Mouse (Mus musculus): ENCODE results near the gene Tet1. TPM values are rescaled to one million over a fixed set of nuclear protein-coding genes. Genes with fewer than 3 reads are reported as not detected.
"Not testable (repeated sequence)": the region's sequence is repeated elsewhere in the genome, so short reads cannot be mapped to it uniquely, and the experiment has no call there.

Tet1 gene
- polyA plus RNA-seq, 1 experiment from 2014 or later, result 14.5 TPM

DNA sequence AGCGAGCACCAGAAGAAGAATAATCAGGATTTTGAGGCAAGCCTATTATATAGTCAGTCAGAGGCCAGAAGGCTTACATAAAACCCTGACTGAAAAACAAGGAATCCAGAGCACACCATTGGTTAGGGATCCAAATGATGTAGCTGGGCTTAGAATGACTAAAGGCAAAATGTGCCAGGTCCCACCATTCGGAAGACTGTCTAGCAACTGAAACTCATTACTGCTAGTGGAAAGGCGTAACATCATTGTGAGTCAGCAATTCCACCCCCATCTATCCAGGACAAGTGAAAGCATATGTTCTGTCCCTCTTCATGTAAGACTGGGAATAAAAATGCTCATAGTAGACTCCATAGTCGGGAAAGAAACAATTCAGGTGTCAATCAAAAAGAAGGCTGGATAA, 57.8 kb downstream of the Tet1 start:
- no peak for DNase-seq (ENCODE audit: low spot score)

DNA sequence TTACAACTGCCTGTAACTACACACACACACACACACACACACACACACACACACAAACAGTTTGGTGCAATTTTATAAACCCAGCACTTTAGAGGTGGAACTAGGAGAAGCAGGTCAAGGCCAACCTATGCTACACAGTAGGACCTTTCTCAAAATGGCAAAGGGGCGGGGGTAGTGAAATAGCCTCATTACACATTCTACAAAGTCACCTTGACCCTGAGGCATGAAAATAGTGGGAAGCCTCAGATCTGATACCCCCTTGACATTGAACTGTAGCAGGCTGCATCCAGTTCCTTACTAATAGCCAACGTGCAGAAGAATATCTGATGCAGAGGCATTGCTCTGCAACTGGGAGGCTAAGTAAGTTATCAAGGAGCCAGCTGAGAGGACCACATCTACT, 60.0 kb downstream of the Tet1 start:
- no peak for DNase-seq (ENCODE audit: low spot score)

DNA sequence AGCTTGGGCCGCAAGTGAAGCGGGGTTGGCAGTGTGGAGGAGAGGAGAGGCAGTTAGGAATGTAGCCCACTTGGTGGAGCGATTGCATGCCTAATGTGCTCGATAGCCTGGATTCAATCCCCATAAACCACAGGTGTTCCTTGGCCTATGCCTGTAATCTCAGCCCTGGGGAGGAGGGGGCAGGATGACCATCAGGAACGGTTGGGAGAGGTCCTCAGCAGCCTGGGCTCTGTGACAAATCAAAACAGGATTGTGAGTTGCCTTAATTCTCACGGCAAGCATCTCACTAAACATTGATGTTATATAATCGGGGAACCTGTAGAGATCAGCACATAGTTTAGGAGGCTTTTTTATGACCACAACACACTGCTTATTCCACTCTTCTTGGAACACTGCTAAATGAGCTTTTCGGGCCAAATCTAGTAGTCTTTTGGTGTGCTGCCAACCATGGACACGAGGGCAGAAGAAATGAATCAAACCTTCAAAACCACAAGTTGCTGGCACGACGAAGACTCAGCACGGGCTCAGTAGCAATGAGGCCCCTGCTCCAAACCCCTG, 61.6 kb downstream of the Tet1 start:
- DNase-seq (ENCODE audit: low spot score), result no peak

DNA sequence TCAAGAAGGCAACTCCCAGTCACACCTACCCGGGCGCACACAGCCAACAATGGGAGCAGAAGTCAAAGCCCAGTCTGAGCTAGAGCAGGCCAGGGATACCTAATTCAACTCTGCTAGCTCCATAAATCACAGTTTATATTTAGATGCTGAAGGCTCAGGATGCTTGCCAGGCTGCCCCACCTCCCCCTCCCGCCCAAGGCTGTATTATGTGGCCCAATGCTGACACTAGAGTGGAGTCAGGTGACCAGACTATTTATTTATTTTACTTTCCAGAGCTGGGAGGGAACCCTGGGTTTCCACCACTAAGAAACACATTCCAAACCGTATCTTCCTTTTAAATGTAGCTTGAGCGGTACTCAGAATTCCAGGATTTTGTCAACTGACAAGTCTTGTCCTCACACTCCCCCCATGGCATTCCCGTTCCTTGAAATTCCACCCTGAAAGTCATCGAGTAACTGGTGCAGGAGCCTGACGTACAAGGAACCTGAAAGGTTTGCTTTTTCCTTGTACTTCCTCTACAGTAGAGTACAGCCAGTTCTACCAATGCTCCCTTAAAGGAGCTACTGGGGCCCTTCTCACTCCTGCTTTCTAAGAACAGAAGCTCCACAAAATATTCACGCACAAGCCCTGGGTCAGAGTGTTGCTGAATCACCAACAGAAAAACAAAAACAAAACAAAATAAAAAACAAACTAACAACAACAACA, 64.9 kb downstream of the Tet1 start:
- DNase-seq (ENCODE audit: low spot score), result no peak

DNA sequence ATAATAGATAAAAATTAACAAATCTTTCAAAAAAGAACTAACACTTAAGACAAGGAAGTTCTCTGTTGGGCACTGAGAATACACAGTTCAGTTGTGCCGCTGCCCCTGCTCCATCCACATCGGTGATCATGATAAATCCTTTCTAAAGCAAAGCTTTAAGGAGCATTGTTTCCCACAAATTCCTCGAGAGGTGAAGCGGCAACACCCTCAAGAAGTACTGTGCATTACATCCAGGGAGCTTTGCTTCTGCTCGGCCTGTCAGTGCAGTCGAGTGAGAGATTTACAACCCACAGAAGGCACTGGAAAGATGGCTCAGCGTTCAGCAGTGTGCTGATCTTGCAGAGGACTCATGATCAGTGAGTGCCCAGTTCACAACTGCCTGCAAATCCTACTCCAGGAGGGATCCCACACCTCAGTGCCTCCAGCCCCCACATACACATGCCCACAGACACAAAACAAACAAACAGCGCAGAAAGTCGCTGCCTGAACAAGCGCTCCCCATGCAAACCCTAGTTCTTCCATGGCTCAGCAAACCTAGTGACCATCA, 66.8 kb downstream of the Tet1 start:
- DNase-seq (ENCODE audit: low spot score), result no peak

DNA sequence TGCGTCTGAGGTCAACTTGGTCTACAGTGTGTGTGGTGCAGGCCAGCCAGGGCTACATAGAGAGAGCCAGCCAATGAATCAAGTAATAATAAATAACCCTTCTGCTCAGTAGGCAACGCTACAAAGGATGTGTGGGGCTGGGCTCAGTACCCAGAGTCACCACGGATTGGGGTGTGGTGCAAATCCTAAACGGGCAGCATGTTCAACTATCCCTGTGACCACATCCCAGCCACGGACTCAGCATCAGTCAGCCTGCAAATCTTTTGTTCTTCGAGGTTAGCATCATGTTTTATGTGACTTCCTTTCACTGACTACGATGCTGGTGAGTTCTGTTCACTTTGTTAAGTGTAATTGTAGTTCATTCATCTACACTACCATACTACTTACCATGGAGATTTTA, 68.1 kb downstream of the Tet1 start:
- no peak for DNase-seq (ENCODE audit: low spot score)

DNA sequence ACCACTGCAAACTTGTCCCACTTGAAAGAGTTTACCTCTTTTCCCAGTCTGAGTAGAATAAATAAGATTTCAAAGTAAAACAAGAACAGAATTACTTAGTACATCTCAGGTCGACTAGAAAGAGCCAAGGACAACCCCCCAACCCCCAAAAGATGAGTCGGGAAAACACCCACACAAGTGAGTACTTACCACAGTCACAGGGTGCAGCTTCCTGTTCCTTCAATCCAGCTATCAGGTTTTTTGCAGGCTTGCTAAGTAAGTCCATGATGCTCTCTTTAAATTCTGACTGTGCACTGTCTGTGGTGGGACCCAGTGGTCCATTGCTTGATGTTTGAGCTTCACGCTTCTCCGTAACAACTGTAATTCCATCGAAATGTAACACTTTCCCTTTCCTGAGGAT, 70.8 kb downstream of the Tet1 start:
- DNase-seq (ENCODE audit: low spot score), result no peak

DNA sequence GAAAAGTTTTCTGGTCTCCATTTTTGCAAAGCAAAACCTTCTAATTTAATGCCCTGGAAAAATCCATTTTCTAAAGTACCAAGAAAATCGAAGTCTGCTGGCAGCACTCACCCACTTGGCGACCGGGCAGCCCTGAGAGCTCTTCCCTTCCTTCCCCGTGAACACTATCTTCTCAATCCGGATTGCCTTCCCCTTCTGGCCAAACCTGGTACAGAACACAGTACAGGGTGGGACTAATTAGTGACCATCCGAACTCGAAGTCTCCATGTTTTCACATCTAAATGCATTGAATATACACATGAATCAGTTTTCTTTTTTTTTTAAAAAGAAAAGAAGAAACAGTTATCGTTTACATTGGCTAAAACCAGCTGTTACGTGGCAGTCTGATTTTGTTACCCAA, 76.0 kb downstream of the Tet1 start:
- no peak for DNase-seq (ENCODE audit: low spot score)

DNA sequence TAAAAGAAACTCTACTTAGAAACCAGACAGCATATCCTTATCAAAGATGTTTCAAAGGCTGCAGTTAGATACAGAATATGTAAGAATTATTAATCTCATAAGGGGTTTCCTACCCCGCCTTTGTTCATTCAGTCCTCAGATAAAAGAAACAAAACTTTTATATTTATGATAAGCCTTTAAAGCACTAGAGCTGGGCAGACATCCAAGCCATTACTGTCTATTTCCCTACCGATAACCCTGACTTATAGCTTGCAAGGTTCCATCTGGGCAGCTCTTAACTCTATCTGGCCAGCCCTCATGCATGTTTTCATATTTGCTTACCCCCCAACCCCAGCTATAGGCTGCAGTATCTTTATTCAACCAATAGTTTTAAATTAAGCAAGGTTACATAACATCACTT, 77.2 kb downstream of the Tet1 start:
- no peak for DNase-seq (ENCODE audit: low spot score)

DNA sequence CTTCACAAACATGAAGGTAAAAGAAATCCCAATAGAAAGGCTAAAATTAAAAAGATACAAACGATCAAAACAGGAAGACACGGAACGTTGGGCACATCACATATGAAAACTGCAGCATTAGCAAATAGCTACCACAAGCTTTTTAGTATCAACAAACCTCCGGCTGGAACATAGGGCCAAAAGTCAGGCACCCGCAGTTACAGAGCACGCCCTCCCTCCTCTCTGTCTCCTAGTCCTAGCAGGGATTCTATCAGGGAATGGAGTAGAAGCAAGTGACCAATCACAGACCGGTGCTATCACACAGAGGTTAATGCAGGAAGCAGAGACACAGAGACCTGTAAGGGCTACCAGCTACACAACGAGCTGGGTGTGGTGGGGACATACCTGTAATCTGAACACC, 84.3 kb downstream of the Tet1 start:
- no peak for DNase-seq (ENCODE audit: low spot score)

DNA sequence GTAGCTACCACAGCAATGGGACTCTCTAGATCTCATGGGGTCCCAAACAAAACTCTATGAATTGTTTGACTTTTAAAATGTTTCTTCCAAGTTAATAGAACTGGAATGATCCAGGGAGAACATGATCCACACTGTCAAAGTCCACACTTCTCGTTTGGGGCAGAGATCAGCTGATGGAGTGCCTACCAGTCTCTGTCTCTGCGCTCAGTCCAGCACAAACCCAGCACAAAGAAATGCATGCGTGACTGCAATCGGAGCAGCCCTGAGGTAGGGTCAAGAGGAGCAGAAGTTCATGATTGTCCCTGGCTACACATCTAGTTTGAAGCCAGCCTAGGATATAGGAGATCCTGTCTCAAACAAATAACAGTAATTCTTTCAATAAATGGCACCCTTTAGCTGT, 85.4 kb downstream of the Tet1 start:
- no peak for DNase-seq (ENCODE audit: low spot score)

DNA sequence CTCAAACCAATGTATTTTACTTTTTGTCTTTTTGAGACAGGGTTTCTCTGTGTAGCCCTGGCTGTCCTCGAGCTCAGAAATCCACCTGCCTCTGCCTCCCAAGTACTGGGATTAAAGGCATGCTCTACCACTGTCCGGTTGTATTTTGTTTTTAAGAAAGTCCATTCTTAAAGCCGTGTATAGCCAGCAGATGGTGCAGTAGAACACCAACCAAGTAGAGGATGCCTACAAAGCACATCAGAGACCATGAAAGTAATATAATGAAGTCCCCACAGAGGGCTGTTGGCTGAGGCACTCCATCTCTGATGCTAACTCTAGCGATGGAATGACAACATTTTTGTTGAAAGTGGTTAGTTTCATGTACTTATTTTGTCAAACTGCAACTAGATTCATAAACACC, 98.8 kb downstream of the Tet1 start:
- no peak for DNase-seq (ENCODE audit: low spot score)

DNA sequence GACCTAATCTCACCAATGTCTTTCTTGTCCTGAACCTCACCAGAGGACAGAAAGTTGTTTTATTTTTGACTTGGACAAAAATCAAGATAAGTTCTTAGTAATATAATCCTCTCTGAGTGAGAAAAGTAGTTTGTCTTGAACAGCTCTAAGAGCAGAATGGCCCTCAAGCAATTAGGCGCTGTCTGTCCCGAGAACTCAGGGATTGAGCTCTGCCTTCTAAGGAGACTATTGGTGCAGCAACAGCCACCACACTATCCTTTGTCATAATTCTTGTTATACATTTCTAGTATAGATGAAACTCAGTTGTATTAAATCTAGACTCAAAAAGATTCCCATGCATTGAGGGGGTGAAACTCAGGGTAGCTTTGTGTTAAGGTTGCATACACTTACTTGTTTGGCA, 100.0 kb downstream of the Tet1 start:
- no peak for DNase-seq (ENCODE audit: low spot score)

DNA sequence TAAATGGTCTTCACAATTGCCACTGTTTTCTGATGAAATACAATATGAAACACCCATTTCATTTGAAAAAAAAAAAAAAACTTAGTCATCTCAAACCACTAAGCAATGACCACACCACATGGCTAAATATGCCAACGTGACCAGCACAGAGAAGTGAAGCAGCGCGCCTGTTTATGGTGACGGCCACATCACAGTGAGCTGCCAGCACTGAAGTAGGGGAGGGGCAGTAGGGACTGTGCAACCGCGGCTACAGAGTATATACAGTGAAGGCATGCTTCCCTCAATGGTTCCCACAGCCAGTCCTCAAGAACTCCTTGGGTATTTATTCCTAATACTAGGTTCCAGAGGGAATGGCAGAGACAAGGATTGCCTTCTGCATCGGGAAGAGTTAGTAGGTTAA, 100.5 kb downstream of the Tet1 start:
- no peak for DNase-seq (ENCODE audit: low spot score)

DNA sequence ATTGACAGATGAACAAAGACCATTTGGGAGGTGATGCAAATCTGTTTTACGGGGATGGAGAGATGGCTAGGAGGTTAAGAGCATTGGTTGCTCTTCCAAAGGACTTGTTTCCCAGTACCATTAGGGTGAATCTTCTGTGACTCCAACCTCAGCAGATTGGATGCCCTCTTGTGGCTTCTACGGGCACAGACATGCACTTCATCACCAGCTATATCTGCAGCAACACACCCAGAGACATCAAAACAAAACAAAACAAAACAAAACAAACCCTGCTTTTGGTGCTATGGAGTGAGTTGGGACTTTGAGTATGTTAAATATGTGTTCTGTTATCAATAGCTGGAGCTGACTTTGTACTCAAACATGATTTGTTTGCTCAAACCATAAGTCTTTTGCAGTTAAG, 104.7 kb downstream of the Tet1 start:
- DNase-seq (ENCODE audit: low spot score), result peak; percentile 39

DNA sequence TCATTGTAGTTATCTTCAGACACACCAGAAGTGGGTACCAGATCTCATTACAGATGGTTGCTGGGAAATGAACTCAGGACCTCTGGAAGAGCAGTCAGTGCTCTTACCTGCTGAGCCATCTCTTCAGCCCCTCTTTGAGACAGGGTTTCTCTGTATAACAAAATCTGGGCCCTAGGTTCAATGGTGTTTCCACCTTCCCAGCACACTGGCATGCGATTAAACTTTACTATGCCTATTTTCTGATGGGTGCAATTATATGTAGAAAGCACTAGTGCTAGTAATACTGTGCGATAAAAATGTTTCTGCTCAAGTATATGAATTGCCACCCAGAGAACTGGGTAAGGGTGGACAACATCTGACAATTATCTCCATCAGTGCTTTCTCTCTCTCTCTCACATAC, 105.5 kb downstream of the Tet1 start:
- no peak for DNase-seq (ENCODE audit: low spot score)

DNA sequence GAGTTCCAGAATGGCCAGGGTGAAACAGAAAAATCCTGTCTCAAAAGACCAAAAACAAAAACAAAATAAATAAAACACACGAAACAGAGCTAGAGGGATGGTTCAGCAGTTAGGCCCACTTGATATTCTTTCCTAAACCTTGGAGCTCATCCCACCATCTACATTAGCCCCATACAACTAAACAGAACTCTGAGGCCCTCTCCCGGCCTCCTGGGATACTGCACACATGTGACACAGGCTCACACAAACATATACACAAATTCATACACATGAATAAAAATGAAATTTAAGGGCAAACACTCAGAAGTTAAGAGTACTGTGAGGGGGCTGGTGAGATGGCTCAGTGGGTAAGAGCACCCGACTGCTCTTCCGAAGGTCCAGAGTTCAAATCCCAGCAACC, 114.6 kb downstream of the Tet1 start:
- no peak for DNase-seq (ENCODE audit: low spot score)

DNA sequence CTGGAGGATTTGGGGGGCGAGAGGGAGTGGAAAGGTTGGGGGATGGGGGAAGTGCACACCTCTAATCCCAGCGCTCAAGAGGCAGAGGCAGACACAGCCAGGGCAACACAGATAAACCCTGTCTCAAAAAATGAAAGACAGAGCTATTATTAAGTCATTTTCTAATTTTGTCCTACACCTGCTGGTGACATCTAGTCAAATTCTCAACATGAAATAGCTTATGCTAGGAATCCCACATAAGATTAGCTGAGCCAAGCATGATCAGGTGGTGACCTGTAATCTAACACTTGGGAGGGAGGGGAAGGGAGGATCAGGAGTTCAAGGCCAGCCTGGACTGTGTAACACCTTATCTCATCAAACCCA, 115.7 kb downstream of the Tet1 start:
- DNase-seq (ENCODE audit: low spot score), result no peak

DNA sequence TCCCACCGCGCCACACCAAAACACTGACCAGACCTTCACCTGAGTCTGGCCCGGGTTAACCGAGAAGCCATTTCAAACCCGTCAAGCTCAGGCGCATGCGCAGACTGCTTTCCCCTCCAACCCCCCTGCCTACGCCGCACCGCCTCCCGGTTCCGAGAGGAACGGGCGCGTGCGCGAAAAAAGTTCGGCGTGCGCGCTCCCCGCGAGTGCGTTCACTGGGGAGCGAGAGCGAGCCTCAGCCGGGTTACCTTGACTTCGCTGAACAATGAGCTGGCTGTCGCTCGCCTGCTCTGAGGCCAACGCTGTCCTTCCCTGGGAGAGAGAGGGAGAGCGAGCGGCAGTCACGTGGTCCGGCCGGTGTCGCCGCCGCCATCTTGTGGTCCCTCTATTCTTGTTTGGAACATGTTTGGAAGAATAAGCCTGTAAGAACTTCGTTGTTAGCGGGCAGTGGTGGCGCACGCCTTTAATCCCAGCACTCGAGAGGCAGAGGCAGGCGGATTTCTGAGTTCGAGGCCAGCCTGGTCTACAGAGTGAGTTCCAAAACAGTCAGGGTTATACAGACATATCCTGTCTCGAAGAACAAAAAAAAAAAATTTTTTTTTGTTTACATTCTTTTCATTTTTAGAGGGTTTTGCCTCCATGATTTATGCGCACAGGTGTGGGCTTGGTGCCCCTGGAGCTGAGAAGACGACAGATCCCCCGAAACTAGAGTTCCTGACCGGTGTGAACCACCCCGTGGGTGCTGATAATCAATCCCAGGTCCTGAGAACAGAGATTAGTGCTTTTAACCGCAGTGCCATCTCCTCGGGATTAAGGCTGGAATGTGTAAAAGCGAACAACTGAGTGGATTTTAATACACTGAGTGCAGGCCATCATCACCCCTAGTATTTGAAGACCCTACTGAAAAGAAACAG, 116.4 kb downstream of the Tet1 start, which contains the start of gene Ccar1:
Gene Ccar1, minus strand, starts transcription at position 110 of the 914 bp plus-strand sequence.
- DNase-seq (ENCODE audit: low spot score), result peak; percentile 99

DNA sequence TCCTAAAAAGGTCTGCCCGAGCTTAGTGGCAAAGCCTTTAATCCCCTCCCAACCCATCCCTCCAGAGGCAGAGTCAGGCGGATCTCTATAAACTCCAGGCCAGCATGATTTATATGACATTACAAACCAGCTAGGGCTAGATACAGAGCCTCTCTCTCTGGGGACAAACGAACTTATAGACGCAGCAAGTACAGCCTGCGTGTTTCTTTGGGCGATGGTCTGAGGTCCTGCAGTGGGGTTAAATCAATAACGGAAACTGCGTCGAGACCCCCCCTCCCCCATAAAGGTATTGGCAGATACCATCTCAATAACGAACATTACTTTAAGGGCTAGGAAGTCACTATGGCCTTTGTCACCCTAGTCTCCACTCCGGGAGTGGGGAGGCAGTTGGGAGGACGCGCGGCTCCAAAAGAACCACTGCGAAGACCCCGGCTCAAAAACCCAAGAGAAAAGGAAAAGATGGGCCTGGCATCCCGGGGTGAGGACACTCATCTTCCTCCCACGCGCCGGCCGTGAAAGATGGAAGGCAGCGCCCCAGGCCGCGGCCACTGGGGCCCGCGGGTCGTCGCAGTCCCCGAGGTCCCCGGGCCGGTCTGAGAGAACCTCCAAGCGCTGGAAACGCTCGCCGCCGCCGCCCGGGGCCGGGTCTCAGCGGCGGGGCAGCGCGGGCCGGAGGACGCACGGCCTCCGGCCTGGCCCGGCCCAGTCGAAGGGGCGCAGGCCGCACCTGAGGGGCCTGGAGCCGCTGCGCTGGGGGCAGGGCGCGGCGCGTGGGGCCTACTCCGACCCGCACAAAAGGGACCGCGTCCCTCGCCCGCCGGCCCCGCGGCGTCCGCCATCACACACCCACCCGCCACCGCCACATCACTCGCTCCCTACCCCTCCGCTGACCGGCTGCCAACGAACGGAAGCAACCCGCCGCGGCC, 117.3 kb downstream of the Tet1 start:
- DNase-seq (ENCODE audit: low spot score), result peak; percentile 5

DNA sequence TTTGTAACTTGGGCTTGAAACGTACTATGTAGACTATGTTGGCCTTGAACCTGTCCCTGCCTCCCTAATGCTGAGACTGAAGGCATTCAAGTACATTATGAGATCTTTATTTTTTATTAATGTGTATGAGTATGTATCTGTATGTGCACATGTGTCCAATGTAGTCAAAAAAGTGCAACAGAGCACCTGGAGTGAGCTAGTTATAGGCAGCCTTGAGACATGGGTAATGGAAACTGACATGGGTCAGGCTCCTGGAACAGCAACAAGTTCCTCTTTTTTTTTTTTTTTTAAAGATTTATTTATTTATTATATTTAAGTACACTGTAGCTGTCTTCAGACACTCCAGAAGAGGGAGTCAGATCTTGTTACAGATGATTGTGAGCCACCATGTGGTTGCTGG, 127.0 kb downstream of the Tet1 start:
- not testable (repeated sequence) for DNase-seq (ENCODE audit: low spot score)
